Mouse (Mus musculus): ENCODE data around the gene Hmgxb4.

DNA sequence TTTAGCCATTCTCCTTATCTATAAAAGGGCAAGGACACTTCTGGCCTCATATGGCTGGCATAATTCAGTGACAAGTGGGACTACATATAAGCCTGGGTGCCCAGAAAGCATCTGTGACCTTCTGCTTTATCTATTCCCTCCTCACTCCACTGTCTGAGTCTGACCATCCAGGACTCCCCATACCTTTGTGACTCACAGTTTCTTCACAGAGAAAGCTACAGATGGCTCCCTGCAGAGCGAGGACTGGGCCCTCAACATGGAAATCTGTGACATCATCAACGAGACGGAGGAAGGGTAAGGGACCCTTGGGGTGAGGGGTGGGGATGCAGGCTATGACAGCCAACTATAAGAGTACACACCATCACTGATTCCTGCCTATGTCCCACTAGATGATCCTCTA, 54.6 kb downstream of the Hmgxb4 start:
- no peak for TF ChIP-seq EP300 (IDR thresholded peaks at IDR 0.05; ENCODE audit: low read depth in 1 of 2, low read length in 2 of 2)
- no peak for TF ChIP-seq POLR2A (IDR thresholded peaks at IDR 0.05; ENCODE audit: control insufficient read depth in 1 of 2, insufficient read depth in 1 of 2, low read depth in 1 of 2, low read length in 2 of 2, poor library complexity in 1 of 2)
- no peak for TF ChIP-seq MAX (IDR thresholded peaks at IDR 0.05; ENCODE audit: low read length)
- TF ChIP-seq SMC3 (IDR thresholded peaks at IDR 0.05; ENCODE audit: low read depth, low read length), result no peak
- TF ChIP-seq CHD1 (IDR thresholded peaks at IDR 0.05; ENCODE audit: low read depth, low read length), result no peak
- no peak for TF ChIP-seq TAL1 (IDR thresholded peaks at IDR 0.05; ENCODE audit: low read length)
- no peak for TF ChIP-seq RCOR1 (IDR thresholded peaks at IDR 0.05; ENCODE audit: low read depth, low read length)
- no peak for TF ChIP-seq NELFE (IDR thresholded peaks at IDR 0.05; ENCODE audit: low read depth, low read length)
- TF ChIP-seq CTCF (IDR thresholded peaks at IDR 0.05 in 2 of 3, conservative IDR thresholded peaks at IDR 0.05 in 1 of 3; ENCODE audit: control insufficient read depth in 1 of 3, insufficient read depth in 1 of 3, low read depth in 2 of 3, low read length in 3 of 3, poor library complexity in 1 of 3, severe bottlenecking in 1 of 3), result no peak
